Mouse (Mus musculus): Measurements from ENCODE around the gene Rad54l. TPM values are rescaled to one million over a fixed set of nuclear protein-coding genes. Genes with fewer than 3 reads are reported as not detected.

The Rad54l gene
- total and polyA plus RNA-seq, 3 experiments, result 3.4 to 56.1 (median 47.0) TPM

- peaks cover 39% of the 10 kb centered on the region for H3K27me3 ChIP-seq (ENCODE audit: insufficient read depth, low read length)
- no peak for ATAC-seq (ENCODE audit: extremely low read depth, insufficient number of reproducible peaks, low FRiP score, poor library complexity, severe bottlenecking)
- H3K36me3 ChIP-seq (replicated peaks), result peaks cover 10% of the 10 kb centered on the region
- H3K9me3 ChIP-seq (replicated peaks), result peaks cover 5% of the 10 kb centered on the region
- no peak overlapping the region for H3K4me3 ChIP-seq (ENCODE audit: low read depth, low read length)
- DNase-seq (ENCODE audit: low spot score), result no peak
- H3K4me1 ChIP-seq (ENCODE audit: insufficient read depth, low read depth, low read length), result peaks cover 21% of the 10 kb centered on the region
- TF ChIP-seq CTCF (IDR thresholded peaks at IDR 0.05; ENCODE audit: low read depth, low read length) (no peak), GATA2 (IDR thresholded peaks at IDR 0.05; ENCODE audit: borderline replicate concordance, low read depth, low read length) (no peak), POLR2AphosphoS5 (IDR thresholded peaks at IDR 0.05; ENCODE audit: insufficient replicate concordance, low read depth, low read length) (no peak), TAL1 (conservative IDR thresholded peaks at IDR 0.05; ENCODE audit: low read depth, low read length) (no peak)
These were observed 19.9 kb upstream of the Rad54l start for GRCm38 (mm10) chr4:116143317-116143811.

- DNase-seq (ENCODE audit: low spot score) (no peak), ATAC-seq (ENCODE audit: extremely low read depth, insufficient number of reproducible peaks, low FRiP score, poor library complexity, severe bottlenecking) (no peak)
- H3K27me3 ChIP-seq (ENCODE audit: insufficient read depth, low read length), result peaks cover 39% of the 10 kb centered on the region
- H3K4me1 ChIP-seq (ENCODE audit: insufficient read depth, low read depth, low read length), result peaks cover 24% of the 10 kb centered on the region
- H3K9me3 ChIP-seq (replicated peaks), result peaks cover 3% of the 10 kb centered on the region
- TF ChIP-seq GATA1 (IDR thresholded peaks at IDR 0.05; ENCODE audit: borderline replicate concordance, low read length), result no peak
- no peak for TF ChIP-seq GATA2 (IDR thresholded peaks at IDR 0.05; ENCODE audit: borderline replicate concordance, low read depth, low read length)
- TF ChIP-seq CTCF (IDR thresholded peaks at IDR 0.05; ENCODE audit: low read depth, low read length), result no peak
- no peak for TF ChIP-seq TAL1 (conservative IDR thresholded peaks at IDR 0.05; ENCODE audit: low read depth, low read length)
- no peak for TF ChIP-seq POLR2AphosphoS5 (IDR thresholded peaks at IDR 0.05; ENCODE audit: insufficient replicate concordance, low read depth, low read length)
- H3K36me3 ChIP-seq (replicated peaks), result peaks cover 17% of the 10 kb centered on the region
- no peak overlapping the region for H3K4me3 ChIP-seq (ENCODE audit: low read depth, low read length)
These were observed 18.8 kb upstream of the Rad54l start for GRCm38 (mm10) chr4:116142269-116142668.

GRCm38 (mm10) chr4:116141736-116142135, 18.2 kb upstream of the Rad54l start:
- DNase-seq (ENCODE audit: low spot score) (no peak), ATAC-seq (ENCODE audit: extremely low read depth, insufficient number of reproducible peaks, low FRiP score, poor library complexity, severe bottlenecking) (no peak)
- peaks cover 26% of the 10 kb centered on the region for H3K4me1 ChIP-seq (ENCODE audit: insufficient read depth, low read depth, low read length)
- TF ChIP-seq CTCF (IDR thresholded peaks at IDR 0.05; ENCODE audit: low read depth, low read length), result no peak
- TF ChIP-seq GATA2 (IDR thresholded peaks at IDR 0.05; ENCODE audit: borderline replicate concordance, low read depth, low read length), result no peak
- no peak for TF ChIP-seq TAL1 (conservative IDR thresholded peaks at IDR 0.05; ENCODE audit: low read depth, low read length)
- H3K27me3 ChIP-seq (ENCODE audit: insufficient read depth, low read length), result peaks cover 39% of the 10 kb centered on the region
- H3K4me3 ChIP-seq (ENCODE audit: low read depth, low read length), result no peak overlapping the region
- peaks cover 21% of the 10 kb centered on the region for H3K36me3 ChIP-seq (replicated peaks)
- no peaks in the 10 kb centered on the region for H3K9me3 ChIP-seq (replicated peaks)

- Histone ChIP-seq H3K9me3 (replicated peaks) (no peaks in the 10 kb centered on the region), H3K27me3 (ENCODE audit: insufficient read depth, low read length) (peaks cover 39% of the 10 kb centered on the region), H3K36me3 (replicated peaks) (peaks cover 29% of the 10 kb centered on the region), H3K4me3 (ENCODE audit: low read depth, low read length) (no peak overlapping the region), H3K4me1 (ENCODE audit: insufficient read depth, low read depth, low read length) (peaks cover 27% of the 10 kb centered on the region)
- TF ChIP-seq GATA2 (IDR thresholded peaks at IDR 0.05; ENCODE audit: borderline replicate concordance, low read depth, low read length), result no peak
- no peak for TF ChIP-seq CTCF (IDR thresholded peaks at IDR 0.05; ENCODE audit: low read depth, low read length)
- TF ChIP-seq POLR2AphosphoS5 (IDR thresholded peaks at IDR 0.05; ENCODE audit: insufficient replicate concordance, low read depth, low read length), result no peak
- TF ChIP-seq TAL1 (conservative IDR thresholded peaks at IDR 0.05; ENCODE audit: low read depth, low read length), result no peak
- TF ChIP-seq GATA1 (IDR thresholded peaks at IDR 0.05; ENCODE audit: borderline replicate concordance, low read length), result no peak
- no peak for ATAC-seq (ENCODE audit: extremely low read depth, insufficient number of reproducible peaks, low FRiP score, poor library complexity, severe bottlenecking)
- no peak for DNase-seq (ENCODE audit: low spot score)
These were observed 17.5 kb upstream of the Rad54l start for GRCm38 (mm10) chr4:116140801-116141574.

GRCm38 (mm10) chr4:116137421-116137996, 14.0 kb upstream of the Rad54l start:
- DNase-seq (ENCODE audit: low spot score) (no peak), ATAC-seq (ENCODE audit: extremely low read depth, insufficient number of reproducible peaks, low FRiP score, poor library complexity, severe bottlenecking) (no peak)
- Histone ChIP-seq H3K9me3 (replicated peaks) (no peaks in the 10 kb centered on the region), H3K27me3 (ENCODE audit: insufficient read depth, low read length) (peaks cover 16% of the 10 kb centered on the region), H3K4me3 (ENCODE audit: low read depth, low read length) (no peak overlapping the region), H3K36me3 (replicated peaks) (peaks cover 55% of the 10 kb centered on the region), H3K4me1 (ENCODE audit: insufficient read depth, low read depth, low read length) (peaks cover 38% of the 10 kb centered on the region)
- TF ChIP-seq GATA2 (IDR thresholded peaks at IDR 0.05; ENCODE audit: borderline replicate concordance, low read depth, low read length) (no peak), POLR2AphosphoS5 (IDR thresholded peaks at IDR 0.05; ENCODE audit: insufficient replicate concordance, low read depth, low read length) (no peak), GATA1 (IDR thresholded peaks at IDR 0.05; ENCODE audit: borderline replicate concordance, low read length) (no peak), TAL1 (conservative IDR thresholded peaks at IDR 0.05; ENCODE audit: low read depth, low read length) (no peak), CTCF (IDR thresholded peaks at IDR 0.05; ENCODE audit: low read depth, low read length) (no peak)

GRCm38 (mm10) chr4:116134990-116135389, 11.5 kb upstream of the Rad54l start:
- Histone ChIP-seq H3K36me3 (replicated peaks) (peaks cover 79% of the 10 kb centered on the region), H3K4me3 (ENCODE audit: low read depth, low read length) (no peak overlapping the region), H3K4me1 (ENCODE audit: insufficient read depth, low read depth, low read length) (peaks cover 47% of the 10 kb centered on the region), H3K27me3 (ENCODE audit: insufficient read depth, low read length) (no peaks in the 10 kb centered on the region; the same call in 1 of the 2 replicates), H3K9me3 (replicated peaks) (no peaks in the 10 kb centered on the region)
- DNase-seq (ENCODE audit: low spot score) (no peak), ATAC-seq (ENCODE audit: extremely low read depth, insufficient number of reproducible peaks, low FRiP score, poor library complexity, severe bottlenecking) (no peak)
- TF ChIP-seq GATA2 (IDR thresholded peaks at IDR 0.05; ENCODE audit: borderline replicate concordance, low read depth, low read length) (no peak), POLR2AphosphoS5 (IDR thresholded peaks at IDR 0.05; ENCODE audit: insufficient replicate concordance, low read depth, low read length) (no peak), CTCF (IDR thresholded peaks at IDR 0.05; ENCODE audit: low read depth, low read length) (peak; percentile 75), GATA1 (IDR thresholded peaks at IDR 0.05; ENCODE audit: borderline replicate concordance, low read length) (no peak)

All from G1E (cell line).